8 mouse cellular contexts compared by ENCODE assay signal in genomic region chr8:47750096-47750495, GRCm38 (mm10). TPM values are rescaled to one million over a fixed set of nuclear protein-coding genes. Genes with fewer than 3 reads are reported as not detected.
DNase-seq lines count a peak whose midpoint lies in the region; ATAC-seq and TF ChIP-seq lines count a peak whose summit lies in the region.

No protein-coding gene starts in this region.

- no peaks in the 10 kb centered on the region for H3K9me3 ChIP-seq in heart, embryonic 12.5 days (replicated peaks)

- H3K36me3 ChIP-seq in heart, embryonic 12.5 days, result no peaks in the 10 kb centered on the region
- H3K36me3 ChIP-seq in testis, adult 2 months (ENCODE audit: control insufficient read depth, insufficient read depth, low read length), result no peaks in the 10 kb centered on the region

- 0 out of 2 replicates have a peak, but pooled peaks have one; percentile 43 for TF ChIP-seq POLR2A in testis, adult 2 months (IDR thresholded peaks at IDR 0.05; ENCODE audit: control insufficient read depth, low read depth, low read length)

- no peaks in the 10 kb centered on the region for H3K27me3 ChIP-seq in heart, embryonic 12.5 days (replicated peaks)
- H3K27me3 ChIP-seq in testis, adult 2 months (ENCODE audit: control insufficient read depth, insufficient read depth, low read length), result no peaks in the 10 kb centered on the region

- ATAC-seq in heart, embryonic 12.5 days (ENCODE audit: insufficient number of reproducible peaks, low FRiP score), result no peak

- no peak overlapping the region for H3K9ac ChIP-seq in heart, embryonic 12.5 days

- H3K27ac ChIP-seq in heart, embryonic 12.5 days (ENCODE audit: poor library complexity, severe bottlenecking), result no peak overlapping the region
- no peak overlapping the region for H3K27ac ChIP-seq in testis, adult 2 months (ENCODE audit: control insufficient read depth, insufficient read depth, low read depth, low read length)

- intact Hi-C loops in heart, postnatal 36 days (cut with DNase I), result no loop called here

- H3K4me1 ChIP-seq in heart, embryonic 12.5 days (replicated peaks), result no peaks in the 10 kb centered on the region
- H3K4me1 ChIP-seq in testis, adult 2 months (ENCODE audit: control insufficient read depth, insufficient read depth, low read length), result no peaks in the 10 kb centered on the region; the same call in none of the 2 replicates

- no peak for DNase-seq in heart, postnatal 36 days
- DNase-seq in testis, postnatal 10 days (ENCODE audit: low spot score), result no peak
- peak; percentile 25 for DNase-seq in heart, postnatal 4 days
- no peak for DNase-seq in MN1 (ENCODE audit: low spot score)
- DNase-seq in right cerebral cortex, postnatal 4 days, result no peak
- DNase-seq in ovary, postnatal 14 days (ENCODE audit: low spot score), result no peak

- 0 out of 2 replicates have a peak overlapping the region, but pooled peaks have one; percentile 10 for H3K4me3 ChIP-seq in heart, embryonic 12.5 days
- peak overlapping the region; percentile 83 for H3K4me3 ChIP-seq in testis, adult 2 months (ENCODE audit: control insufficient read depth, low read depth, low read length)

- TF ChIP-seq CTCF in testis, adult 2 months (IDR thresholded peaks at IDR 0.05; ENCODE audit: control insufficient read depth, insufficient read depth, insufficient replicate concordance, low read depth, low read length), result peak; percentile 33; the same call in 1 of the 2 replicates

- H3K4me2 ChIP-seq in heart, embryonic 12.5 days, result peak overlapping the region; percentile 47

- 43% methylated on average over 14 of the region's 14 CpGs for WGBS in heart, embryonic 12.5 days

RNA-seq across cellular contexts. Expression of gene Cdkn2aip, which starts 36.4 kb away (rescaled TPM):
- polyA plus RNA-seq in heart, embryonic 12.5 days (2016; fragmentation: Nextera tagmentation; extraction: Ambion mirVana), result 19.5 and 21.1 TPM in 2 replicates
- 1 to 10 TPM; 9.8 TPM for total RNA-seq in heart, postnatal 36 days (2021)
- polyA plus RNA-seq in testis, adult 2 months (2012; rRNA removed), result 39.7 and 40.1 TPM in 2 replicates
- 10 to 100 TPM in 1 of 2 experiments, 1 to 10 TPM in 1; 9.4 to 12.0 TPM for total RNA-seq in heart, postnatal 4 days (2021)
